Mouse (Mus musculus) midbrain, embryonic 11.5 days (tissue): ENCODE measurements around the gene Gdpd3. TPM values are rescaled to one million over a fixed set of nuclear protein-coding genes. Genes with fewer than 3 reads are reported as not detected.

Source experiments
- ATAC-seq: fragments of 200-750 bp; cut with Nextera tagmentation; 2 replicates; pipeline ENCODE4 v1.8.0; 2017; ENCODE audit warnings: moderate TSS enrichment, moderate library complexity; ENCODE audit not compliant: low FRiP score
- DNase-seq: peaks from one replicate; pipeline ENCODE4 v3.0.0; 2015; ENCODE audit warnings: low spot score; ENCODE audit errors: missing footprints
- H3K27ac ChIP-seq: fragments of 300-500 bp; sonication (generic); 2 replicates; pipeline ENCODE4 v1.5.1; 2014; ENCODE audit warnings: low read depth, low read length
- H3K27me3 ChIP-seq: fragments of 300-500 bp; sonication (generic); 2 replicates; pipeline ENCODE4 v1.6.1; 2014; ENCODE audit warnings: mild to moderate bottlenecking, low read length, moderate library complexity, mixed read lengths; ENCODE audit not compliant: control insufficient read depth, insufficient read depth
- H3K36me3 ChIP-seq: fragments of 300-500 bp; sonication (generic); 2 replicates; pipeline ENCODE4 v1.6.1; 2014; ENCODE audit warnings: mild to moderate bottlenecking, low read length, moderate library complexity, mixed read lengths; ENCODE audit not compliant: control insufficient read depth, insufficient read depth
- H3K4me1 ChIP-seq: fragments of 300-500 bp; sonication (generic); 2 replicates; pipeline ENCODE4 v1.6.1; 2014; ENCODE audit warnings: low read length; ENCODE audit not compliant: control insufficient read depth, insufficient read depth
- H3K4me2 ChIP-seq: fragments of 300-500 bp; sonication (generic); 2 replicates; pipeline ENCODE4 v1.6.1; 2014; ENCODE audit warnings: mild to moderate bottlenecking, moderate library complexity
- H3K4me3 ChIP-seq: fragments of 300-500 bp; sonication (generic); 2 replicates; pipeline ENCODE4 v1.5.1; 2014; ENCODE audit warnings: low read depth, low read length
- H3K9ac ChIP-seq: fragments of 300-500 bp; sonication (generic); 2 replicates; pipeline ENCODE4 v1.6.1; 2014; ENCODE audit warnings: low read length
- H3K9me3 ChIP-seq: fragments of 300-500 bp; sonication (generic); 2 replicates; pipeline ENCODE4 v1.6.1; 2016; ENCODE audit warnings: low read length; ENCODE audit not compliant: control insufficient read depth
- WGBS: fragments of 180-500 bp; shearing (Covaris S2); extraction: QIAGEN DNeasy Blood & Tissue Kit; methylation state at CpG from one replicate; pipeline ENCODE4 v1.1.7; 2014; 5-methylcytosine and 5-hydroxymethylcytosine counted together
- polyA plus RNA-seq: library from polyadenylated mRNA; unstranded; fragments of >200 nt; fragmentation: Nextera tagmentation; extraction: Ambion mirVana; gene quantifications from 2 replicates; pipeline ENCODE4 v1.2.1, GENCODE M21; 2014

The Gdpd3 gene
- polyA plus RNA-seq, 1 experiment from 2014 or later: 0.57 TPM

- DNase-seq (peak; percentile 99), ATAC-seq (peak; percentile 75)
- Histone ChIP-seq H3K27me3 (no peaks in the 10 kb centered on the region), H3K9ac (peak overlapping the region; percentile 67), H3K36me3 (peaks cover 2% of the 10 kb centered on the region; the same call in 1 of the 2 replicates), H3K4me2 (peak overlapping the region; percentile 92), H3K4me1 (peaks cover 31% of the 10 kb centered on the region), H3K27ac (peak overlapping the region; percentile 60), H3K4me3 (peak overlapping the region; percentile 39), H3K9me3 (no peaks in the 10 kb centered on the region)
- 1% methylated on average over 21 of the region's 21 CpGs for WGBS
These were observed 14.1 kb downstream of the Gdpd3 start for GRCm38 (mm10) chr7:126779983-126780970.

- H3K4me3 ChIP-seq: peak within 1 kb of the TSS; percentile 39
- no peaks in the 10 kb centered on the region for H3K9me3 ChIP-seq
- peak within 1 kb of the TSS; percentile 67 for H3K9ac ChIP-seq
- DNase-seq: peak; percentile 81
- H3K27me3 ChIP-seq: no peaks in the 10 kb centered on the region
- H3K4me1 ChIP-seq: peaks cover 27% of the 10 kb centered on the region
- no peak within 1 kb of the TSS; the same call in 1 of the 2 replicates for H3K27ac ChIP-seq
- peak; percentile 31 for ATAC-seq
- peak within 1 kb of the TSS; percentile 92 for H3K4me2 ChIP-seq
- WGBS: 9% methylated on average over 22 of the region's 22 CpGs
- H3K36me3 ChIP-seq: peaks cover 9% of the 10 kb centered on the region
These were observed 15.0 kb downstream of the Gdpd3 start, which contains the start of gene Tbx6 for GRCm38 (mm10) chr7:126780971-126781635. TSS of gene Tbx6 (plus strand) at chr7:126781483.

GRCm38 (mm10) chr7:126781661-126782370 lies 15.7 kb downstream of the Gdpd3 start:
- ATAC-seq (no peak), DNase-seq (peak; percentile 75)
- H3K9ac ChIP-seq: no peak overlapping the region; the same call in 1 of the 2 replicates
- H3K27me3 ChIP-seq: no peaks in the 10 kb centered on the region
- H3K4me1 ChIP-seq: peaks cover 23% of the 10 kb centered on the region
- no peak overlapping the region for H3K4me3 ChIP-seq
- H3K9me3 ChIP-seq: no peaks in the 10 kb centered on the region
- H3K4me2 ChIP-seq: no peak overlapping the region
- 39% methylated on average over 11 of the region's 11 CpGs for WGBS
- H3K27ac ChIP-seq: no peak overlapping the region
- H3K36me3 ChIP-seq: peaks cover 15% of the 10 kb centered on the region

- Histone ChIP-seq H3K36me3 (peaks cover 23% of the 10 kb centered on the region), H3K27ac (no peak overlapping the region)
- 82% methylated on average over 13 of the region's 13 CpGs for WGBS
These were observed 16.6 kb downstream of the Gdpd3 start for GRCm38 (mm10) chr7:126782693-126783092.

GRCm38 (mm10) chr7:126784469-126784868 lies 18.3 kb downstream of the Gdpd3 start:
- no peak for DNase-seq
- no peaks in the 10 kb centered on the region for H3K9me3 ChIP-seq
- no peak overlapping the region for H3K4me3 ChIP-seq
- H3K4me1 ChIP-seq: peaks cover 15% of the 10 kb centered on the region
- no peak overlapping the region for H3K27ac ChIP-seq
- H3K4me2 ChIP-seq: no peak overlapping the region
- H3K27me3 ChIP-seq: no peaks in the 10 kb centered on the region
- no peak overlapping the region for H3K9ac ChIP-seq
- ATAC-seq: no peak
- 93% methylated on average over 7 of the region's 7 CpGs for WGBS
- H3K36me3 ChIP-seq: peaks cover 34% of the 10 kb centered on the region

More at GRCm38 (mm10) chr7:126782693-126783092, 16.6 kb downstream of the Gdpd3 start:
- H3K9me3 ChIP-seq: no peaks in the 10 kb centered on the region
- DNase-seq (no peak), ATAC-seq (no peak)
- H3K27me3 ChIP-seq: no peaks in the 10 kb centered on the region
- peaks cover 16% of the 10 kb centered on the region for H3K4me1 ChIP-seq
- no peak overlapping the region for H3K4me2 ChIP-seq
- no peak overlapping the region for H3K4me3 ChIP-seq
- no peak overlapping the region for H3K9ac ChIP-seq

- H3K4me1 ChIP-seq: peaks cover 10% of the 10 kb centered on the region
- 86% methylated on average over 4 of the region's 4 CpGs for WGBS
- H3K9ac ChIP-seq: no peak overlapping the region
These were observed 18.9 kb downstream of the Gdpd3 start for GRCm38 (mm10) chr7:126785056-126785455.

GRCm38 (mm10) chr7:126786142-126786541 lies 20.0 kb downstream of the Gdpd3 start:
- WGBS: 93% methylated on average over 14 of the region's 14 CpGs
- Histone ChIP-seq H3K4me3 (no peak overlapping the region), H3K27ac (no peak overlapping the region), H3K9ac (no peak overlapping the region), H3K4me1 (peaks cover 9% of the 10 kb centered on the region), H3K36me3 (peaks cover 34% of the 10 kb centered on the region), H3K4me2 (no peak overlapping the region), H3K9me3 (no peaks in the 10 kb centered on the region), H3K27me3 (no peaks in the 10 kb centered on the region)
- ATAC-seq (no peak), DNase-seq (peak; percentile 54)

More at GRCm38 (mm10) chr7:126785056-126785455, 18.9 kb downstream of the Gdpd3 start:
- ATAC-seq (no peak), DNase-seq (peak; percentile 85)
- Histone ChIP-seq H3K27me3 (no peaks in the 10 kb centered on the region), H3K9me3 (no peaks in the 10 kb centered on the region), H3K27ac (no peak overlapping the region), H3K4me3 (no peak overlapping the region), H3K36me3 (peaks cover 34% of the 10 kb centered on the region), H3K4me2 (no peak overlapping the region)

GRCm38 (mm10) chr7:126789141-126789540 lies 23.0 kb downstream of the Gdpd3 start:
- H3K27me3 ChIP-seq: no peaks in the 10 kb centered on the region
- H3K36me3 ChIP-seq: peaks cover 34% of the 10 kb centered on the region
- no peak overlapping the region for H3K9ac ChIP-seq
- peaks cover 13% of the 10 kb centered on the region for H3K4me1 ChIP-seq
- no peak overlapping the region for H3K27ac ChIP-seq
- ATAC-seq (no peak), DNase-seq (no peak)
- no peak overlapping the region for H3K4me2 ChIP-seq
- H3K4me3 ChIP-seq: no peak overlapping the region
- WGBS: 90% methylated on average over 4 of the region's 4 CpGs
- no peaks in the 10 kb centered on the region for H3K9me3 ChIP-seq
